Mouse (Mus musculus) heart, embryonic 15.5 days (tissue): ENCODE data around the gene Zmym6. TPM values are rescaled to one million over a fixed set of nuclear protein-coding genes. Genes with fewer than 3 reads are reported as not detected.
"Not testable (repeated sequence)": the region's sequence is repeated elsewhere in the genome, so short reads cannot be mapped to it uniquely, and the experiment has no call there.

Experiments
- ATAC-seq: fragments of 200-750 bp; cut with Nextera tagmentation; replicated peaks from 2 replicates; pipeline ENCODE4 v1.8.0; 2017; ENCODE audit warnings: low read depth, moderate TSS enrichment; ENCODE audit not compliant: insufficient number of reproducible peaks, insufficient read depth, low FRiP score
- H3K27ac ChIP-seq: fragments of 300-500 bp; sonication (generic); 2 replicates; pipeline ENCODE4 v1.5.1; 2015; ENCODE audit warnings: mild to moderate bottlenecking, inconsistent platforms
- H3K27me3 ChIP-seq: fragments of 300-500 bp; sonication (generic); 2 replicates; pipeline ENCODE4 v1.6.1; 2015; ENCODE audit warnings: inconsistent platforms
- H3K36me3 ChIP-seq: fragments of 300-500 bp; sonication (generic); 2 replicates; pipeline ENCODE4 v1.6.1; 2015; ENCODE audit warnings: mild to moderate bottlenecking, inconsistent platforms
- H3K4me1 ChIP-seq: fragments of 300-500 bp; sonication (generic); replicated peaks from 2 replicates; pipeline ENCODE4 v1.6.1; 2015; ENCODE audit warnings: inconsistent platforms
- H3K4me2 ChIP-seq: fragments of 300-500 bp; sonication (generic); 2 replicates; pipeline ENCODE4 v1.6.1; 2015; ENCODE audit warnings: inconsistent platforms, mild to moderate bottlenecking, moderate library complexity
- H3K4me3 ChIP-seq: fragments of 300-500 bp; sonication (generic); 2 replicates; pipeline ENCODE4 v1.5.1; 2015; ENCODE audit warnings: mild to moderate bottlenecking, inconsistent platforms
- H3K9ac ChIP-seq: fragments of 300-500 bp; sonication (generic); 2 replicates; pipeline ENCODE4 v1.6.1; 2015; ENCODE audit warnings: mild to moderate bottlenecking, inconsistent platforms
- H3K9me3 ChIP-seq: fragments of 300-500 bp; sonication (generic); replicated peaks from 2 replicates; pipeline ENCODE4 v1.6.1; 2016; ENCODE audit warnings: inconsistent platforms
- WGBS: fragments of 180-500 bp; shearing (Covaris S2); methylation state at CpG from one replicate; pipeline ENCODE4 v1.1.7; 2015; ENCODE audit warnings: mixed read lengths; 5-methylcytosine and 5-hydroxymethylcytosine counted together
- polyA plus RNA-seq: library from polyadenylated mRNA; unstranded; fragments of >200 nt; fragmentation: Nextera tagmentation; extraction: Ambion mirVana; gene quantifications from 2 replicates; pipeline ENCODE4 v1.2.1, GENCODE M21; 2015

Gene Zmym6
- polyA plus RNA-seq, 1 experiment from 2014 or later: 11.2 TPM

DNA sequence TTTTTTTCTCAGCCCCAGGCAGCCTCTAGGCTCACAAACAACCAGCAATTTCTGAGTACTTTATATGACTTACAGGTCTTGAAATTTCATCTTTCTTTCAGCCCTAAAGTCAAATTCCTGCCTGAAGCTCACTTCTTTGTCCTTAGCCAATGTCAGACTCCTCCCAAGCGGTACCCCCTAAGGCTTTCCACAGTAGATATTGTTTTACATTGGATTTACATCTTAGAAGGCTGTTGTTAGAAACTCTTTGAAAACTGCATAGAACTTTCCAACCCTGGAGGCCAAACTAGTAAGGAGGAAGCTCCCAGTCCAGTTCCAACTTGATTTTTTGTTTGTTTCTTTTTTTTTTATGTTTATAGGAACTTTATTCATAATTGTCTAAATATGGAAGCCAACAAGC is 13.1 kb upstream of the Zmym6 start:
- no peaks in the 10 kb centered on the region for H3K27me3 ChIP-seq
- no peak overlapping the region for H3K9ac ChIP-seq
- peaks cover 6% of the 10 kb centered on the region; the same call in 1 of the 2 replicates for H3K4me1 ChIP-seq
- no peak for ATAC-seq
- H3K27ac ChIP-seq: no peak overlapping the region
- H3K36me3 ChIP-seq: no peaks in the 10 kb centered on the region
- 48% methylated on average over 1 of the region's 1 CpGs for WGBS
- no peak overlapping the region for H3K4me3 ChIP-seq
- no peak overlapping the region for H3K4me2 ChIP-seq
- H3K9me3 ChIP-seq: no peaks in the 10 kb centered on the region

- 60% methylated on average over 1 of the region's 1 CpGs for WGBS
- Histone ChIP-seq H3K9me3 (no peaks in the 10 kb centered on the region), H3K9ac (no peak overlapping the region), H3K27ac (no peak overlapping the region), H3K36me3 (no peaks in the 10 kb centered on the region), H3K4me2 (no peak overlapping the region), H3K27me3 (no peaks in the 10 kb centered on the region), H3K4me1 (peaks cover 8% of the 10 kb centered on the region), H3K4me3 (no peak overlapping the region)
- ATAC-seq: no peak
Observed at GRCm38 (mm10) chr4:127074915-127075314, 2.3 kb upstream of the Zmym6 start.

GRCm38 (mm10) chr4:127080806-127081205 is 3.6 kb downstream of the Zmym6 start:
- no peak for ATAC-seq
- no peaks in the 10 kb centered on the region for H3K9me3 ChIP-seq
- H3K4me1 ChIP-seq: peaks cover 8% of the 10 kb centered on the region
- H3K4me3 ChIP-seq: no peak overlapping the region
- H3K27ac ChIP-seq: no peak overlapping the region
- H3K4me2 ChIP-seq: no peak overlapping the region
- H3K36me3 ChIP-seq: no peaks in the 10 kb centered on the region
- H3K9ac ChIP-seq: no peak overlapping the region
- WGBS: 38% methylated on average over 1 of the region's 1 CpGs
- H3K27me3 ChIP-seq: no peaks in the 10 kb centered on the region

DNA sequence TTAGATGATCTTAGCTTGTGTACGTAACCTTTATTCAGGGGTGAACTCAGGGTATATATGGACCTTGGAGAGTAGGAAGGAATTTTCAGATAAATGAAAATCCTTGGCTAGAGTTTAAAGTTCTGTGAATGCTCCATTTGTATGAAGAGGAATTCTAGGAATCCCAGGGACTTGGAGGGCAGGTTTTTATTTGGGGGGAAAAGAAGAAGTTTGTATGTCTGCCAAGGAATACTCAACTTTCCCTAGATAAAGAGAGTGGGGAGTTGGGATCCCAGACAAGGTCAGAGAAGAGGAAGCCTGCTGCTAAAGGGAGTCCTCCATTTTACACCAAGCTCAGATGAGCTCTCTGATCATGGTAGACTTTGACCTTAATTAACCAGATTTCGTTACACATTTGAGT is 5.9 kb downstream of the Zmym6 start:
- H3K27ac ChIP-seq: no peak overlapping the region
- ATAC-seq: no peak
- H3K4me3 ChIP-seq: no peak overlapping the region

DNA sequence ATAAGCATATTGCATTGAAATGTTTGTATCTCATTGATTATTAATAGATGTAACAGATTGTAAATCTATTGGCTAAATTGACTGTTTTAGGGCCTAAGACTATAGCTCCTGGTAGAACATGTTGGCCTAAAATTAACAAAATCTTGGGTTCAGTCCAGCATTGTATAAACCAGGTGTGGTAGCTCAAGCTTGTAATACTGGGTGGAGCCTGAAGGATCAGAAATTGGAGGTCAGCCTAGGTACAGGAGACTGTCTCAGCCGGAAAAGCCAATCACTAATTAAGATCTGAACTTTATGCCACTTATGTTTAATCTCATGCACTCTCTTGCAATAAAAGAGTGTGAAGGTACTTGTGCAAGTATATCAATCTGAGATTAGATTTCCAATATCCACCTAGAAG is 8.6 kb downstream of the Zmym6 start:
- Histone ChIP-seq H3K4me1 (no peaks in the 10 kb centered on the region), H3K36me3 (peaks cover 7% of the 10 kb centered on the region), H3K27ac (no peak overlapping the region), H3K4me2 (no peak overlapping the region), H3K9ac (no peak overlapping the region), H3K9me3 (no peaks in the 10 kb centered on the region), H3K4me3 (no peak overlapping the region), H3K27me3 (no peaks in the 10 kb centered on the region)
- ATAC-seq: no peak
- 76% methylated on average over 1 of the region's 1 CpGs for WGBS

More for the DNA sequence above, 5.9 kb downstream of the Zmym6 start:
- Histone ChIP-seq H3K9me3 (no peaks in the 10 kb centered on the region), H3K4me1 (peaks cover 2% of the 10 kb centered on the region), H3K27me3 (no peaks in the 10 kb centered on the region), H3K36me3 (no peaks in the 10 kb centered on the region), H3K9ac (no peak overlapping the region), H3K4me2 (no peak overlapping the region)
- WGBS: 75% methylated on average over 2 of the region's 2 CpGs

- Histone ChIP-seq H3K27ac (no peak overlapping the region), H3K27me3 (no peaks in the 10 kb centered on the region), H3K36me3 (peaks cover 11% of the 10 kb centered on the region), H3K4me1 (no peaks in the 10 kb centered on the region), H3K4me2 (no peak overlapping the region), H3K4me3 (no peak overlapping the region), H3K9me3 (no peaks in the 10 kb centered on the region), H3K9ac (no peak overlapping the region)
- no peak for ATAC-seq
- WGBS: 76% methylated on average over 1 of the region's 1 CpGs
Observed at GRCm38 (mm10) chr4:127091188-127091587, 14.0 kb downstream of the Zmym6 start.

DNA sequence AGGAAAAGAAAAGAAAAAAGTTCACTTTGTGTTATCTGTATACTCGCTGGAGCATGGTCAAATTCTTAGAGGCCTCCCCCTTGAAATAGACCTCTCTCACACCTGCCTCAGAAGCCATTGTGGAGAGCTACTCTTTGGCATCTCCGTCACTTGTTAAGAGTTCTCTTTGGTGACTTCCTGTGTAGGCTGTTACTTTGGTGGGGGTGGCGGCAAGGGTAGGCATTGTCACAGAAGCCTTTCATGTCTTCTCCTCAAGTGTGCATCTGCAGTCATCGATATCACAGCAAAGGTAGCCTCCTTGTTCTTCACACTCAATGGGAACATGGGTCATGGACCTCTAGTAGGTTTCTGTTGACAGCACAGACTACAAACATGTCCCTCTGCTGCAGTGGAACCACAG is 17.9 kb downstream of the Zmym6 start:
- no peak overlapping the region for H3K4me2 ChIP-seq
- ATAC-seq: no peak
- H3K4me1 ChIP-seq: no peaks in the 10 kb centered on the region
- no peak overlapping the region for H3K4me3 ChIP-seq
- no peaks in the 10 kb centered on the region for H3K27me3 ChIP-seq
- 85% methylated on average over 4 of the region's 4 CpGs for WGBS
- no peaks in the 10 kb centered on the region for H3K9me3 ChIP-seq
- no peak overlapping the region for H3K27ac ChIP-seq
- H3K36me3 ChIP-seq: 0 out of 2 replicates have a peak, but pooled peaks cover 4% of the 10 kb centered on the region
- no peak overlapping the region for H3K9ac ChIP-seq

DNA sequence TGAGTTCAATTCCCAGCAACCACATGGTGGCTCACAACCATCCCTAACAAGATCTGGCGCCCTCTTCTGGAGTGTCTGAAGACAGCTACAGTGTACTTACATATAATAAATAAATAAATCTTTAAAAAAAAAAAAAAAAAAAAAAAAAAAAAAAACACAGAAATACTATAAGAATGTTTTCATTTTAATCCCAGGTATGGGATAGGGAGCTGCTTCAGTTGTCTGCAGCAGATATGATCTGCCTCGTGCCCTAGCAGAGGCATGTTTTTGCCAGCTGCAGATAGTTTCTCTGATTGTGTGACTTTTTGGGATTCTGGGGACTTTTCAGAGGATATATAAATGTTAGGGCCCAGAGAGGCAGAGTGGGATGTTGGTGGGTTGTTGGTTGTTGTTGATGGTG is 22.4 kb downstream of the Zmym6 start:
- ATAC-seq, H3K4me3 ChIP-seq, H3K27me3 ChIP-seq, H3K4me1 ChIP-seq, H3K9ac ChIP-seq, H3K36me3 ChIP-seq, H3K4me2 ChIP-seq, H3K9me3 ChIP-seq, H3K27ac ChIP-seq: not testable (repeated sequence)
- 95% methylated on average over 1 of the region's 2 CpGs for WGBS

GRCm38 (mm10) chr4:127107566-127107965 is 30.4 kb downstream of the Zmym6 start:
- Histone ChIP-seq H3K4me1 (no peaks in the 10 kb centered on the region), H3K4me3 (no peak overlapping the region), H3K27me3 (no peaks in the 10 kb centered on the region), H3K36me3 (peaks cover 21% of the 10 kb centered on the region), H3K27ac (no peak overlapping the region), H3K9ac (no peak overlapping the region), H3K9me3 (no peaks in the 10 kb centered on the region), H3K4me2 (no peak overlapping the region)
- 91% methylated on average over 4 of the region's 4 CpGs for WGBS
- no peak for ATAC-seq

DNA sequence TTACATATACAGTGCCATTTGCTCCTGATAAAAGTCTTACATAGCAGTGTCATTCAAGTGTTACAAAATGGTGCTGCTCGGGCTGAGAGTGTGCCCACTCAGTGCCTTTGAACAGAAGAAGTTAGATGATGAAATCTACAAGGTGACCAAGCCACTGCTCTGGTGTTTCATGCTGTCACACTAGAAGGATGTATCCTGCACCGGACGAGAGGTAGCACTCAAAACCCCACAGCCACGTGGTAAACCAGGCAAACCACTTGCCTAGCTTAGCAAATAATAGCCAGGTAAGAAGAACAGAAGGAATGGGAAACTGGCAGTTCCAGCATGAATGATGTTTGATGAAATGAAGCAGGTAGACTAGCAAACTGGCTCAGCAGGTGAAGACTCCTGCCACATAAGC is 33.4 kb downstream of the Zmym6 start:
- WGBS: 68% methylated on average over 4 of the region's 4 CpGs
- no peak for ATAC-seq
- no peak overlapping the region for H3K4me3 ChIP-seq
- H3K4me2 ChIP-seq: no peak overlapping the region
- H3K36me3 ChIP-seq: peaks cover 21% of the 10 kb centered on the region
- no peaks in the 10 kb centered on the region for H3K4me1 ChIP-seq
- no peaks in the 10 kb centered on the region for H3K27me3 ChIP-seq
- no peak overlapping the region for H3K9ac ChIP-seq
- H3K27ac ChIP-seq: no peak overlapping the region
- no peaks in the 10 kb centered on the region for H3K9me3 ChIP-seq

DNA sequence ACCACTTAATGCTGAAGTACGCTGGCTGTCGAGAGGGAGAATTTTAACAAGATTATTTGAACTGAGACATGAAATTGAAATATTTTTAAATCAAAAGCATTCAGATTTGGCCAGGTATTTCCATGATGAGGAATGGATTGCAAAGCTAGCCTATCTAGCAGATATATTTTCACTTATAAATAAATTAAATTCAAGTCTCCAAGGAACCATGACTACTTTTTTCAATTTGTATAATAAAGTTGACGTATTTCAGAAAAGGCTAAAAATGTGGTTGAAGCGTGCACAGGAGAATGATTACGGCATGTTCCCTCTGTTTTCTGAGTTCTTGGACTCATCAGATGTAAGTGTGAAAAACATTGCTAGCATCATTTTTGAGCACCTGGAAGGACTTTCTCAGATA is 46.2 kb downstream of the Zmym6 start, which contains the start of gene Tmem35b:
TSS of gene Tmem35b (plus strand) at position 301 of the 400 bp plus-strand sequence.
- H3K27ac ChIP-seq: no peak within 1 kb of the TSS
- H3K4me3 ChIP-seq: no peak within 1 kb of the TSS
- no peaks in the 10 kb centered on the region for H3K9me3 ChIP-seq
- WGBS: 94% methylated on average over 5 of the region's 5 CpGs
- H3K4me2 ChIP-seq: no peak within 1 kb of the TSS
- no peak within 1 kb of the TSS for H3K9ac ChIP-seq
- H3K36me3 ChIP-seq: peaks cover 4% of the 10 kb centered on the region; the same call in 1 of the 2 replicates
- H3K4me1 ChIP-seq: peaks cover 8% of the 10 kb centered on the region; the same call in 1 of the 2 replicates
- ATAC-seq: no peak
- H3K27me3 ChIP-seq: no peaks in the 10 kb centered on the region

DNA sequence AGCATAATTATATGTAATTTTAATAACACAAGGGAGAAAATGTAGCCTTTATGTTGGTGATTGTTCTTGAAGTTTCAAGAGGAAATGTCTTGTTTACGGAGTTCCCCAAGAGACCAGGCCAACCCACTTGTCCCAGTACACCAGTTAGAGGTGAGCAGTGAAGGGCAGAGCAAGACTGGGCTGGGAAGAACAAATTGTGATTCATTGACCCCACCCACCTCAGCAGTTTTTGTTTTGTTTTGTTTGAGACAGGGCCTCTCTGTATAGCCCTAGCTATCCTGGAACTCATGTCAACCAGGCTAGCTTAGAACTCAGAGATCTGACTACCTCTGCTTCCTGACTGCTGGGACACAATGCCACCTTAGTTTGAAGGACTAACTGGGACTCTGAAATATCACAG is 47.1 kb downstream of the Zmym6 start:
- Histone ChIP-seq H3K4me1 (peaks cover 8% of the 10 kb centered on the region; the same call in 1 of the 2 replicates), H3K27ac (no peak overlapping the region), H3K9me3 (no peaks in the 10 kb centered on the region), H3K36me3 (peaks cover 4% of the 10 kb centered on the region; the same call in 1 of the 2 replicates), H3K4me2 (no peak overlapping the region), H3K9ac (no peak overlapping the region), H3K27me3 (no peaks in the 10 kb centered on the region), H3K4me3 (no peak overlapping the region)
- WGBS: 86% methylated on average over 1 of the region's 1 CpGs
- ATAC-seq: no peak
